Mouse (Mus musculus) brain, embryonic 14.5 days (tissue): ENCODE data around the gene Rxfp2.

Source experiments
- CTCF ChIP-seq: fragments of 200-500 bp; IDR thresholded peaks from 2 replicates; pipeline ENCODE4 v1.5.1; 2012; ENCODE audit warnings: inconsistent platforms, mild to moderate bottlenecking, moderate library complexity, borderline replicate concordance; ENCODE audit not compliant: insufficient read depth, insufficient read length; ENCODE audit errors: extremely low read depth
- POLR2A ChIP-seq: fragments of 200-500 bp; IDR thresholded peaks from 2 replicates; pipeline ENCODE4 v1.6.1; 2012; ENCODE audit warnings: mild to moderate bottlenecking, inconsistent platforms, borderline replicate concordance; ENCODE audit not compliant: poor library complexity, insufficient read depth, insufficient read length, severe bottlenecking; ENCODE audit errors: extremely low read depth

GRCm38 (mm10) chr5:150116906-150117216 is 98.4 kb downstream of the Rxfp2 start:
- TF ChIP-seq POLR2A (no peak), CTCF (peak; percentile 51; the same call in 1 of the 2 replicates)
